Mouse (Mus musculus) midbrain, embryonic 16.5 days (tissue): ENCODE results near the gene Vmn2r80. TPM values are rescaled to one million over a fixed set of nuclear protein-coding genes. Genes with fewer than 3 reads are reported as not detected.
"Not testable (repeated sequence)": the region's sequence is repeated elsewhere in the genome, so short reads cannot be mapped to it uniquely, and the experiment has no call there.

ENCODE experiments used
- ATAC-seq: fragments of 200-750 bp; cut with Nextera tagmentation; 2 replicates; pipeline ENCODE4 v1.8.0; 2017; ENCODE audit warnings: moderate TSS enrichment
- H3K27ac ChIP-seq: fragments of 300-500 bp; sonication (generic); 2 replicates; pipeline ENCODE4 v1.5.1; 2014; ENCODE audit warnings: mild to moderate bottlenecking, low read length, mixed read lengths
- H3K27me3 ChIP-seq: fragments of 300-500 bp; sonication (generic); 2 replicates; pipeline ENCODE4 v1.6.1; 2014; ENCODE audit warnings: low read depth, low read length, mixed read lengths; ENCODE audit not compliant: control insufficient read depth, insufficient read depth
- H3K36me3 ChIP-seq: fragments of 300-500 bp; sonication (generic); 2 replicates; pipeline ENCODE4 v1.6.1; 2014; ENCODE audit warnings: mild to moderate bottlenecking, low read length, moderate library complexity, mixed read lengths; ENCODE audit not compliant: control insufficient read depth, insufficient read depth
- H3K4me1 ChIP-seq: fragments of 300-500 bp; sonication (generic); 2 replicates; pipeline ENCODE4 v1.6.1; 2014; ENCODE audit warnings: mild to moderate bottlenecking, low read length, mixed read lengths; ENCODE audit not compliant: control insufficient read depth, insufficient read depth
- H3K4me2 ChIP-seq: fragments of 300-500 bp; sonication (generic); 2 replicates; pipeline ENCODE4 v1.6.1; 2014; ENCODE audit warnings: mild to moderate bottlenecking, low read length, mixed read lengths
- H3K4me3 ChIP-seq: fragments of 300-500 bp; sonication (generic); 2 replicates; pipeline ENCODE4 v1.5.1; 2014; ENCODE audit warnings: low read depth, mild to moderate bottlenecking, low read length, moderate library complexity, mixed read lengths
- H3K9ac ChIP-seq: fragments of 300-500 bp; sonication (generic); 2 replicates; pipeline ENCODE4 v1.6.1; 2014; ENCODE audit warnings: low read depth, low read length, mixed read lengths
- H3K9me3 ChIP-seq: fragments of 300-500 bp; sonication (generic); replicated peaks from 2 replicates; pipeline ENCODE4 v1.6.1; 2014; ENCODE audit warnings: mild to moderate bottlenecking, low read length, mixed read lengths; ENCODE audit not compliant: control insufficient read depth, poor library complexity, severe bottlenecking
- WGBS: fragments of 180-500 bp; shearing (Covaris S2); extraction: QIAGEN DNeasy Blood & Tissue Kit; methylation state at CpG from one replicate; pipeline ENCODE4 v1.1.7; 2014; 5-methylcytosine and 5-hydroxymethylcytosine counted together
- polyA plus RNA-seq: library from polyadenylated mRNA; unstranded; fragments of >200 nt; fragmentation: Nextera tagmentation; extraction: Ambion mirVana; gene quantifications from 2 replicates; pipeline ENCODE4 v1.2.1, GENCODE M21; 2015

Vmn2r80 gene
- polyA plus RNA-seq, result not detected in 2 replicates

GRCm38 (mm10) chr10:79148469-79148868, at the start of gene Vmn2r80:
TSS of gene Vmn2r80 (plus strand) at chr10:79148769.
- H3K36me3 ChIP-seq, H3K27ac ChIP-seq, ATAC-seq, H3K4me2 ChIP-seq, H3K9ac ChIP-seq, H3K4me3 ChIP-seq, H3K4me1 ChIP-seq, H3K9me3 ChIP-seq, H3K27me3 ChIP-seq: not testable (repeated sequence)
- 75% methylated on average over 4 of the region's 4 CpGs for WGBS

DNA sequence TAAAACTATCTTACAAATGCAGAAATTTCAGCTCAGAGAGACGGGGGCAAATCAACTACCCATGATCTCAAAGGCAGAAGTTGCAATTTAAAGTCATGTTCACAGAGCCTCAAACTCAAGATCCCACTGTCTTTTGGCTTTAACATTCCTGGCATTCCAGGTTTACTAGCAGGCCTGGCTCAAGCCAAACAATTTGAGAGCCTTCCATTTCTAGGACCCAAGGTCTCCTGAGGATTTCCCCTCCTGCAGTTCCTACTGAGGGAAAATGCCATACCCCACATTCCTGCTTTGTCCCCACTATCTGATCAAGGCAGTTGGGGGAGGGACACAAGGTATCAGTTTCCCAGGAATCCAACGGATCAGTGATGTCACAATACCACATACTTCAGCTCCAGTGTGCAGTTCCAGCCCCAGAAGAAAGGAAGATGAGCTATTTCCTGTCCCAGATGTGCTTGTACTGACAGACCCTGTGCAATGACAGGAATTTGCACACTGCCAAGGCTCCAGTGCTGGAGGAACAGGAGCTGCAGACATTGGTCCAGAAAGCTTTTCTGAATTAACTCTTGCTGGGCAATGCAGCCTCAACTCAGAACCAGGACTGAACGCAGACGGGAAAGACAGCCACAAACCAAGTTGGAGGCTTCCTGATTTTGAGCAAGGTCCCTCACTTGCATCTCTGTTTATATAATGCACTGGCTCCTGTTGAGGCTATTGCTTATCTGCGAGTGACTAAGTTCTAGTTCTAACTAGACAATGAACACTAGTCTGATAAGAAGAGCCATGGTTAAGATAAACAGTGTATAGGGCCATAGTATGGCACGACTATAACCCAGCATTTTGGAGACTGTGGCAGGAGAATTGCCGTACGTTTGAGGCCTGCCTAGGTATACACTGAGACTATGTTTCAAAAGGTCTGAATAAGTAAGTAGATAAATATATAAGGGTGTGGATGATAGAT, 42.0 kb upstream of the Vmn2r80 start:
- Histone ChIP-seq H3K4me1 (no peaks in the 10 kb centered on the region), H3K9ac (no peak overlapping the region), H3K4me2 (no peak overlapping the region), H3K4me3 (no peak overlapping the region), H3K9me3 (no peaks in the 10 kb centered on the region), H3K27ac (no peak overlapping the region), H3K36me3 (no peaks in the 10 kb centered on the region), H3K27me3 (no peaks in the 10 kb centered on the region)
- 72% methylated on average over 8 of the region's 8 CpGs for WGBS
- ATAC-seq, result no peak

GRCm38 (mm10) chr10:79107531-79107930, 41.0 kb upstream of the Vmn2r80 start:
- H3K27ac ChIP-seq, result no peak overlapping the region
- H3K9me3 ChIP-seq, result no peaks in the 10 kb centered on the region
- no peak overlapping the region for H3K4me3 ChIP-seq
- no peaks in the 10 kb centered on the region for H3K27me3 ChIP-seq
- no peaks in the 10 kb centered on the region for H3K4me1 ChIP-seq
- no peak for ATAC-seq
- no peak overlapping the region for H3K4me2 ChIP-seq
- 81% methylated on average over 2 of the region's 2 CpGs for WGBS
- no peaks in the 10 kb centered on the region for H3K36me3 ChIP-seq
- no peak overlapping the region for H3K9ac ChIP-seq

DNA sequence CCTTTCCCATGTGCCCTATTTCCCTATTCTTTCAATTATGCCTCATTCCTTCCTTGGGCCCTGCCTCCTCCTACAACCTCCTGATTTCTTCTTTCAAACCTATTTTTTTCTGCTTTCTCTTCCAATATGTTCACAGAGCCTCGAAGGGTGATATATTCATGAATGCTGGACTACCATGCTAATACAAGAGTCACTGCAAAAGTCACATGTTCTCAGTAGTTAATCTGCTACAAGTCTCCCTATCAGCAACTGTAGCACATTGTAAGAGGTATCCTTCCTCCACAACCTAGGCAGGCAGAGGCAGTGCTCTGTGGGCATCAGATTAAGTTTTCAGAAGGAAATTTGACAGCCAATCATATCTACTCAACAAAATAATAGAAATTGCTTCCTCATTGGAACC, 39.4 kb upstream of the Vmn2r80 start:
- no peaks in the 10 kb centered on the region for H3K36me3 ChIP-seq
- no peak overlapping the region for H3K27ac ChIP-seq
- no peak overlapping the region for H3K9ac ChIP-seq
- no peaks in the 10 kb centered on the region for H3K4me1 ChIP-seq
- no peak overlapping the region for H3K4me2 ChIP-seq
- H3K9me3 ChIP-seq, result no peaks in the 10 kb centered on the region
- H3K27me3 ChIP-seq, result no peaks in the 10 kb centered on the region
- WGBS, result 84% methylated on average over 1 of the region's 1 CpGs
- H3K4me3 ChIP-seq, result no peak overlapping the region
- no peak for ATAC-seq

GRCm38 (mm10) chr10:79110482-79110881, 38.1 kb upstream of the Vmn2r80 start:
- Histone ChIP-seq H3K9ac (no peak overlapping the region), H3K27ac (no peak overlapping the region), H3K27me3 (no peaks in the 10 kb centered on the region), H3K36me3 (no peaks in the 10 kb centered on the region), H3K4me1 (no peaks in the 10 kb centered on the region), H3K9me3 (no peaks in the 10 kb centered on the region), H3K4me2 (no peak overlapping the region), H3K4me3 (no peak overlapping the region)
- no peak for ATAC-seq
- WGBS, result 93% methylated on average over 5 of the region's 5 CpGs

DNA sequence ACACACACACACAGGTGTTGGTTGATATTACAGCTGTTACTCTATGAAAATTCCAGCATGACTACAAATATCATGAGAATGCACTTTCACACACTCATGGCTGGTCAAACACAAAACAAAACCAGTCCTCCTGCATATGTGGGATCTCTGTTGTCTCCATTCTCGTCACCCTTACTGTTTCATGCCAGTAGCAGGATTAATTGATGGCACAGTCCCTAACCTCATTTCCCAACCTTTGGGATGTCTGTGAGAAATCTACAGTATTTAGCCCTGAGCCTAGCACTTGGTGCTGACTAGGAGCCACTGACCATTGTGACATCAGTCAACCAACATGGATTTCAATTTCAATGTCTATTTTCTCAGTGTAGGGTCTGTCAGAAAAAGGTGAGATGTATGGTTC, 33.5 kb upstream of the Vmn2r80 start:
- Histone ChIP-seq H3K9ac (no peak overlapping the region), H3K27me3 (no peaks in the 10 kb centered on the region), H3K9me3 (no peaks in the 10 kb centered on the region), H3K4me2 (no peak overlapping the region), H3K27ac (no peak overlapping the region), H3K36me3 (no peaks in the 10 kb centered on the region), H3K4me3 (no peak overlapping the region), H3K4me1 (no peaks in the 10 kb centered on the region)
- WGBS, result 94% methylated on average over 1 of the region's 1 CpGs
- no peak for ATAC-seq

DNA sequence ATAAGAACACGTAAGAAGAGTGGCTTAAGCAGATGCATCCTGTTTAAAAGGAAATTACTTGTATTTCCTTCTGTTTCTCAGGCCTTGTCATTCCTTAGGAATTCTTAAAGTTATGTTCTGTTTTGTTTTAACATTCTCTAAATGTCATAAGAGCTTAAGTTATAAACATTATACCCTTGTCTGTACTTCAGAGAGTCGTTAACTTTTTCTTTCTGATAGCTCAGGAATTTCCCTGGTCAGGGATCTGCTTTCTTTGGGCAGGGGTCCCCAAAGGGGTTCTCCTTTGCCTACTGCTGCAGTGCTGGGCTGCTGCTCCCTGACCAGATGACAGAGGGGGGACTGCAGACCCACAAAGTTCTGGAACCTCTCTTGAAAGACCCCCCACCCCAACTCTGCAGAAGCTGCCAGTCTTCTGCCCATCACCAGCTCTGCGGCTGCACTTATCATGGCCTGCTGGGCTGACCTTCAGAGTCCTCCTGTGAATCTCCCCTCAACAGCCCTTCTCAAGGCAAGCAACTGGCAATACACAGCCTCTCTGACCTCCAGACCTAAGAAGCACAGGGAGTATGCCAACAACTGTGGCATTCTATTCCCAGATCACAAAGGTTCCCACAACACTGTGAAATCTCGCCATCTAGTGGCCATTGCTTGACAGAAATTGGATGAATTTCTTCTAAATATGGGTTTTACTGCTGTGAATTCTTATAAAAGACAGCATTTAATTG, 32.3 kb upstream of the Vmn2r80 start:
- Histone ChIP-seq H3K9me3 (no peaks in the 10 kb centered on the region), H3K27ac (no peak overlapping the region), H3K27me3 (no peaks in the 10 kb centered on the region), H3K36me3 (no peaks in the 10 kb centered on the region), H3K4me3 (no peak overlapping the region), H3K4me2 (no peak overlapping the region), H3K9ac (no peak overlapping the region), H3K4me1 (no peaks in the 10 kb centered on the region)
- ATAC-seq, result peak; percentile 85
- 59% methylated on average over 4 of the region's 4 CpGs for WGBS

DNA sequence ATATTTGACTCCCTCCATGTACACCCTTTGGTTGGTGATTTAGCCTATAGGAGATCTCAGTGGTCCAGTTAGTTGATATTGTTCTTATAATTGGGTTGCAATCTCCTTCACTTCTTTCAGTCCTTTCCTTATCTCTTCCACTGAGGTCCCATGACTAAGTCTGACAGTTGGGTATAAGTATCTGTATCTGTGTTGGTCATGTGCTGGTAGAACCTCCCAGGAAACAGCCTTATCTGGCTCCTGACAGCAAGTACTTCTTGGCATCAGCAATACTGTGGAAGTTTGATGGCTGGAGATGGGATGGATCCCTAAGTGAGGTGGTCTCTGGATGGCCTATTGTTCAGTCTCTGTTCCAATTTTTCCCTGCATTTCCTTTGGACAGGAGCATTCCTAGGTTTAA, 3.0 kb downstream of the Vmn2r80 start:
- Histone ChIP-seq H3K9ac (no peak overlapping the region), H3K9me3 (no peaks in the 10 kb centered on the region), H3K4me2 (no peak overlapping the region), H3K4me1 (no peaks in the 10 kb centered on the region), H3K36me3 (no peaks in the 10 kb centered on the region), H3K27me3 (no peaks in the 10 kb centered on the region), H3K4me3 (no peak overlapping the region), H3K27ac (no peak overlapping the region)
- no peak for ATAC-seq

DNA sequence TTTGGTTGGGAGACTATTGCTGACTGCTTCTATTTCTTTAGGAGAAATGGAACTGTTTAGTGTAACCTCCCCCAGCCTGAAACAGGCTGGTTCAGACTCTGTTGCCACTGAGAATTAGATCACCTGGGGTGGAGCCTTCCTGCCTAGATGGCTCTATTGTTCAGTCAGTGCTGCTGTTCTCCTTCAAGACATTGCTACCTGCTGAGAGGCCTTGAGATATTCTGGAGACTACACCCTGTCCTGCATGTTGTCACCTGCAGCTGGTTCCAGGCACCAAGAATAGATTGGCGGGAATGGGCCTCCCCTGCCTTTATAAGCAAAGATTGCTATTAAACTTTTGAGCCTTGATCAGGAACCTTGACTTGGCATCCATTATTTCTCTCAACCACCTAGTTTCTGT, 51.4 kb downstream of the Vmn2r80 start:
- H3K27me3 ChIP-seq, H3K9me3 ChIP-seq, ATAC-seq, H3K27ac ChIP-seq, H3K4me2 ChIP-seq, H3K36me3 ChIP-seq, H3K4me3 ChIP-seq, H3K4me1 ChIP-seq, H3K9ac ChIP-seq: not testable (repeated sequence)
- 88% methylated on average over 1 of the region's 1 CpGs for WGBS
